Mouse (Mus musculus) stomach, postnatal 0 days (tissue): ENCODE measurements around the gene Snx8. TPM values are rescaled to one million over a fixed set of nuclear protein-coding genes. Genes with fewer than 3 reads are reported as not detected.

Experiments
- ATAC-seq: fragments of 200-750 bp; cut with Nextera tagmentation; 2 replicates; pipeline ENCODE4 v1.8.0; 2017; ENCODE audit not compliant: low FRiP score, low TSS enrichment
- DNase-seq: peaks from one replicate; pipeline ENCODE4 v3.0.0-alpha.2; 2016; ENCODE audit warnings: low spot score
- H3K27ac ChIP-seq: fragments of 300-500 bp; sonication (generic); replicated peaks from 2 replicates; pipeline ENCODE4 v1.5.1; 2014; ENCODE audit warnings: mild to moderate bottlenecking, control low read depth
- H3K27me3 ChIP-seq: fragments of 300-500 bp; sonication (generic); 2 replicates; pipeline ENCODE4 v1.6.1; 2014; ENCODE audit warnings: low read length; ENCODE audit not compliant: control insufficient read depth, insufficient read depth
- H3K36me3 ChIP-seq: fragments of 300-500 bp; sonication (generic); 2 replicates; pipeline ENCODE4 v1.6.1; 2014; ENCODE audit warnings: low read length, mixed read lengths; ENCODE audit not compliant: control insufficient read depth, insufficient read depth
- H3K4me1 ChIP-seq: fragments of 300-500 bp; sonication (generic); replicated peaks from 2 replicates; pipeline ENCODE4 v1.6.1; 2014; ENCODE audit warnings: antibody characterized with exemption; ENCODE audit not compliant: control insufficient read depth, insufficient read depth
- H3K4me2 ChIP-seq: fragments of 300-500 bp; sonication (generic); replicated peaks from 2 replicates; pipeline ENCODE4 v1.6.1; 2014; ENCODE audit warnings: low read depth, mild to moderate bottlenecking, control low read depth, moderate library complexity
- H3K4me3 ChIP-seq: fragments of 300-500 bp; sonication (generic); 2 replicates; pipeline ENCODE4 v1.5.1; 2014; ENCODE audit warnings: low read depth, low read length, control low read depth
- H3K9ac ChIP-seq: fragments of 300-500 bp; sonication (generic); 2 replicates; pipeline ENCODE4 v1.6.1; 2014; ENCODE audit warnings: mild to moderate bottlenecking, low read length, control low read depth, mixed read lengths
- H3K9me3 ChIP-seq: fragments of 300-500 bp; sonication (generic); 2 replicates; pipeline ENCODE4 v1.6.1; 2016; ENCODE audit warnings: low read length; ENCODE audit not compliant: control insufficient read depth
- CTCF ChIP-seq: IDR thresholded peaks from 2 replicates; pipeline ENCODE4 v1.5.1; 2016; ENCODE audit warnings: antibody characterized with exemption, low read depth, mild to moderate bottlenecking, moderate library complexity
- EP300 ChIP-seq: optimal IDR thresholded peaks from 2 replicates; pipeline ENCODE3; 2016; ENCODE audit warnings: antibody characterized with exemption
- WGBS: fragments of 180-500 bp; shearing (Covaris S2); extraction: QIAGEN DNeasy Blood & Tissue Kit; methylation state at CpG from one replicate; pipeline ENCODE4 v1.1.7; 2014; 5-methylcytosine and 5-hydroxymethylcytosine counted together
- polyA plus RNA-seq: library from polyadenylated mRNA; unstranded; fragments of >200 nt; fragmentation: Nextera tagmentation; extraction: Ambion mirVana; gene quantifications from 2 replicates; pipeline ENCODE4 v1.2.1, GENCODE M21; 2015

Snx8 gene
- polyA plus RNA-seq, 1 experiment from 2014 or later: 8.6 TPM

- H3K27ac ChIP-seq: peak within 1 kb of the TSS; percentile 95
- WGBS: under 1% methylated on average over 65 of the region's 65 CpGs
- TF ChIP-seq CTCF (peak; percentile 60), EP300 (peak; percentile 94)
- H3K4me3 ChIP-seq: peak within 1 kb of the TSS; percentile 80
- peak; percentile 90 for DNase-seq
- no peaks in the 10 kb centered on the region; the same call in 1 of the 2 replicates for H3K4me1 ChIP-seq
- peak within 1 kb of the TSS; percentile 94 for H3K9ac ChIP-seq
- no peaks in the 10 kb centered on the region for H3K36me3 ChIP-seq
- H3K9me3 ChIP-seq: no peaks in the 10 kb centered on the region
- no peaks in the 10 kb centered on the region for H3K27me3 ChIP-seq
- ATAC-seq: peak; percentile 94
- H3K4me2 ChIP-seq: peak within 1 kb of the TSS; percentile 80
Observed at GRCm38 (mm10) chr5:140418489-140419441, 29.7 kb upstream of the Snx8 start, which contains the start of gene Eif3b. Gene Eif3b, plus strand, starts transcription at chr5:140419328.

- Histone ChIP-seq H3K4me2 (peak overlapping the region; percentile 80), H3K36me3 (no peaks in the 10 kb centered on the region), H3K9ac (peak overlapping the region; percentile 94), H3K27ac (peak overlapping the region; percentile 95), H3K9me3 (no peaks in the 10 kb centered on the region), H3K4me1 (no peaks in the 10 kb centered on the region; the same call in 1 of the 2 replicates), H3K4me3 (peak overlapping the region; percentile 66), H3K27me3 (no peaks in the 10 kb centered on the region)
- TF ChIP-seq EP300: no peak
- no peak for TF ChIP-seq CTCF
- DNase-seq (peak; percentile 21), ATAC-seq (no peak)
- WGBS: under 1% methylated on average over 12 of the region's 12 CpGs
Observed at GRCm38 (mm10) chr5:140418106-140418488, 29.0 kb upstream of the Snx8 start.

DNA sequence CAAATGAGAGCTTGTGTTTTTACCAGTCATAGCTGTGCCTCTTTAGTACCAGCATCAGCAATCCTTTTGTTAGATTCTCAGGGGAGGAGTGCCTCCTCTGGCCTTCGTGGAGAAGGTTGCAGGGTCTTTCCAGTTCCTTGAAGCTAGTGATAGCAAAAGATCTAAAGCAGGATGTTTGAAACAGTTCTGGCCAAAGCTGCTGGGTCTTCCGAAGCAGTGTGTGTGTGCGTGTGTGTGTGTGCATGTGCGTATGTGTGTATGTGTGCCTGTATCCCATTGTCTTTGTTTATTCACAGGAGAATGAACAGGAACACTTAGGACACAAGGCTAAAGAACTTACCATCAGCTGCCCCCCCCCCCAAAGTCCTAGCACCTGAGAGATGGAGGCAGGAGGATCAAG is 25.6 kb upstream of the Snx8 start:
- DNase-seq: no peak
- no peaks in the 10 kb centered on the region for H3K27me3 ChIP-seq
- H3K4me3 ChIP-seq: no peak overlapping the region
- 56% methylated on average over 4 of the region's 4 CpGs for WGBS
- H3K9ac ChIP-seq: no peak overlapping the region
- H3K36me3 ChIP-seq: no peaks in the 10 kb centered on the region
- no peak overlapping the region for H3K27ac ChIP-seq
- H3K9me3 ChIP-seq: no peaks in the 10 kb centered on the region
- no peak overlapping the region for H3K4me2 ChIP-seq
- no peak; the same call in 1 of the 2 replicates for TF ChIP-seq CTCF
- TF ChIP-seq EP300: no peak
- ATAC-seq: no peak
- no peaks in the 10 kb centered on the region for H3K4me1 ChIP-seq

GRCm38 (mm10) chr5:140411339-140411738 is 22.3 kb upstream of the Snx8 start:
- WGBS: 35% methylated on average over 8 of the region's 8 CpGs
- ATAC-seq (0 out of 2 replicates have a peak, but pooled peaks have one; percentile 38), DNase-seq (peak; percentile 59)
- H3K4me3 ChIP-seq: no peak overlapping the region
- H3K9me3 ChIP-seq: no peaks in the 10 kb centered on the region
- H3K4me2 ChIP-seq: no peak overlapping the region
- no peak overlapping the region for H3K27ac ChIP-seq
- H3K4me1 ChIP-seq: no peaks in the 10 kb centered on the region
- no peak overlapping the region for H3K9ac ChIP-seq
- H3K36me3 ChIP-seq: no peaks in the 10 kb centered on the region
- TF ChIP-seq CTCF (peak; percentile 74), EP300 (no peak)
- no peaks in the 10 kb centered on the region for H3K27me3 ChIP-seq

DNA sequence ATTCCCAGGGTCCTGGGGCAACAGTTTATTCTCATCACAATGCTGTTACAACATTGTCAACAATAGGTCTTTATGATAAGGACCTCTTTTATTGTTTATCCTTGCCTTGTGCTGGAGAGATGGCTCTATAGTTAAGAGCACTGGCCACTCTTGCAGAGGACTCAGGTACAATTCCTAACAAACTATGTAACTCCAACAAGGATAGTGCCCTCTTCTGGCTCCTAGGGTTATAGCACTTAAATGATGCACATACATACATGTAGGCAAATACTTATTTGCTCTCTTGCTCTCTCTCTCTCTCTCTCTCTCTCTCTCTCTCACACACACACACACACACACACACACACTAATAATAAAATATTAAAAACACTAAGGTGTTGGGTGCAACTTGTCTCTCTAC is 19.7 kb upstream of the Snx8 start:
- Histone ChIP-seq H3K9me3 (no peaks in the 10 kb centered on the region), H3K36me3 (no peaks in the 10 kb centered on the region), H3K27ac (no peak overlapping the region), H3K4me2 (no peak overlapping the region), H3K4me3 (no peak overlapping the region), H3K4me1 (no peaks in the 10 kb centered on the region), H3K9ac (no peak overlapping the region), H3K27me3 (no peaks in the 10 kb centered on the region)
- DNase-seq (no peak), ATAC-seq (no peak)
- TF ChIP-seq CTCF (peak; percentile 29; the same call in 1 of the 2 replicates), EP300 (no peak)

- Histone ChIP-seq H3K4me2 (no peak overlapping the region), H3K4me1 (no peaks in the 10 kb centered on the region), H3K9me3 (no peaks in the 10 kb centered on the region), H3K4me3 (no peak overlapping the region), H3K27ac (no peak overlapping the region), H3K27me3 (no peaks in the 10 kb centered on the region), H3K36me3 (no peaks in the 10 kb centered on the region), H3K9ac (no peak overlapping the region)
- WGBS: 60% methylated on average over 6 of the region's 6 CpGs
- ATAC-seq (no peak), DNase-seq (no peak)
- no peak for TF ChIP-seq EP300
- TF ChIP-seq CTCF: no peak
Observed at GRCm38 (mm10) chr5:140406666-140407065, 17.6 kb upstream of the Snx8 start.
